Mouse (Mus musculus): ENCODE data around the gene Arhgap32. TPM values are rescaled to one million over a fixed set of nuclear protein-coding genes. Genes with fewer than 3 reads are reported as not detected.

The Arhgap32 gene
- total RNA-seq, 2 experiments from 2014 or later: 0.24 to 0.38 TPM

DNA sequence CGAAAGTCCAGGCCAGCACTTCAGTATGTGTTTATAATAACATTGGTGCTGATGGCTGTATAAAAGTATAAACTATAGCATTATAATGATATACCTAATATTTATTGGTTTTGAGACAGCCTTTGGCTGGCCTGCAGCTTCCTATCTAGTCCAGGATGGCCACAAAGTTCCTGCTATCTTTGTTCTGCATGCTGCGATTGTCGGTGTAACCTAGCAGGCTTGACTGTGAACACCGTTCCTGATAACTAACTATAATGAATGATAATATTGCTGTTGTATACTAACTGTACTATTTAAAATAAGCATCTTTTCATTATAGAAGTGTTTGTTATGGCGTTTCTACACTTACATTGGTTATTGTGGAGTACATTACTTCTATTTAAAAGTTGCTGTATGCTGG is 124.5 kb downstream of the Arhgap32 start:
- peak; percentile 76 for ATAC-seq (replicated peaks; ENCODE audit: low FRiP score, low TSS enrichment, poor library complexity, severe bottlenecking)

DNA sequence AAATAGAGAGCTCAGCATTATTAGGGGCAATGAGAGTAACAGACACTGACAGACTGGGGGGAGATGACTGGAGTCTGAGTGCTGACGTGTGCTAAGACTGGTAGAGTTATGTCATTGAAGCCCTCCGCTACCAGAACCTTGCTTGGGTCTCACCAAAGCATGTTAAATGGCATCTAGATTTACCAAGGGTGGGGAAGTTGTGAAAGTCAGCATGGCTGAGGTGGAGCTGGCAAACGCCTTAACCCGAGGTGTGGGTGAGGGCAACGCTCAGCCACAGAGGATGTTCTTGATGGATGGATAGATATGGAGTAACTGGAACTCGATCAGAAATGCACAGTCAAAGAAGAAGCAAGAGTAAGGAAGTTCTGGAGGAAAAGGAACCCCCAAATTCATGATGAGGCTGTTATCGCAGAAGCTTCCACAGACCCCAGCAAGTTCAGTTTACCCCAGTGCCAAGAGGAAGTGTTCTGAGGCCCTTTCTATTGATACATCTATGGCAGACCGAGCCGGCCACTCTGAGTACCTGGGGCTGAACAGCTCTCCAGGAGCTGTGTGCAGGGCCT is 125.8 kb downstream of the Arhgap32 start:
- no peak for ATAC-seq (replicated peaks; ENCODE audit: low FRiP score, low TSS enrichment, poor library complexity, severe bottlenecking)

DNA sequence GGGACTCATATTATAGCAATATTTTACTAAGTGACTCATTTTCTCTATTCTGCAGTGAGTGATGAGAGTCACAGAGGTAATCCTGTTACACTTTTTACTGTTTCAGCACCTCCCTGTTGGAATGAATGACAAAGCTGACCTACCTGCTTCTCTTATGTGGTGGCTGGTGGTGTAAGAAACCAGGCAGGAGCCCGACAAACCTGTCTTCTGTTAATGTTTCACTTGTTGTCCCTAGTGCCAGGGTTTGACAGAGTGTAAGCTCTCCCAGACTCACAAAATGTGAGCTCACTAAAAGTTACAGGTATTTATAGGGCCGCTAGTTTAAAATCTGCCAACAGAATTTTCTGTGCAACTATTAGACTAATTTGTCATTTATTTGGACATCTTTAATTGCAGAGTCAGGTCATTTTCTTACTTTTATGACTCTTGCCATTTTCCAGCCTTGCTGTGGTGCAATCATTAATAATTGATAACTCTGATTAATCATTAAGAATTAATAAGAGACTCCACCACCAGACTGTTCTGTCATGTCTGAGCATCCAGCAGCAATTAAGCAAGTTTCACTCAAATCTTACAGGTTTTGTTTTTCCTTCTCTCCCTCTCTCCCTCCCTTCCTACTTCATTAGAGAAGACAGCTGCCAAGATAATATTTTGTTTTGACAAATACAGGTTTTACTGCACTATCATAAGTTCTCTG is 127.1 kb downstream of the Arhgap32 start:
- no peak for ATAC-seq (replicated peaks; ENCODE audit: low FRiP score, low TSS enrichment, poor library complexity, severe bottlenecking)

DNA sequence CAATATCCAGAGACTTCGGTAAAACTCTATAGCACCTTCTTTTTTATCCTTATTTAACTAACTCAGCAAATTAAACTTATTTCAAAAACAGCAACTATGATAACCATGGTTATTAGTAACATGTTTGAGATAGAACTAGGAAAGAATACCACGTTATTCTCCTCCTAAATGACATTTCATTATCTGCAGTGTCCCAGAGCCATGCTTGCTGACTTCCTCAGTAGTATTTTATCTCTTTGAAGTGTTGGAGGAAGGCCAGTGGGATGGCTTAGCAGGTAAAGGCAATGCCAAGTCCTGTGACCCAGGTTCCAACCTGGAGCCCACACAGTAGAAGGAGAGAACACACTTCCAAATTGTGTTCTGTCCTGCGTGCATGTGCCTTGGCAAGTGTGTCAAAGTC is 129.3 kb downstream of the Arhgap32 start:
- ATAC-seq (replicated peaks; ENCODE audit: low FRiP score, low TSS enrichment, poor library complexity, severe bottlenecking): peak; percentile 31; the same call in 1 of the 2 replicates

DNA sequence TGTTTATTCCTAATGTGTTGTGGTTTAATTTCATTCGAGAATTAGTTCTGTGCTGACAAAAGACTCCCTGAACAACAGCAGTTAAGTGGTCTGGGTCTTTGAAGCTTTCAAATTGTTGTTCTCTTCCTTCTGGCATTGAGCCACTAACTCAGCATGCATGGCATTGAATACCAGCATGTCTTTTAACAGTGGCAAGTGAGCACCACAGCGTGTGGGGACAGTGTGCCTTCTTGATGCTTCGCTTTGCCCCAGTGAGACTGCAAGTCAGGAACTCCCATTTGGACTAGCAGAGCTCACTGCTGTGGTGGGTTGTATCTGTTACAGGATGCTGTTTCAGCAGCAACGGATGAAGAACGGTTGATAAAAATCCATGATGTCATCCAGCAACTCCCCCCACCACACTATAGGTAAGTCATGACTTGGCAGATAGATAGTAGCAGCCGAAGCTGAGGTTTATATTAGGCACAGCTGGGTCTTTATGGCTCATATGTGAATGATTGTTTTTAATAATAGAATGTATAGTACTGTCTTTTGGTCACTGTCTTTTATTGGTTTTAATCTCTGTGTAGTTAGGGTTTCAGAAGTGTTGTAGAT is 130.3 kb downstream of the Arhgap32 start:
- peak; percentile 42; the same call in 1 of the 2 replicates for ATAC-seq (replicated peaks; ENCODE audit: low FRiP score, low TSS enrichment, poor library complexity, severe bottlenecking)

DNA sequence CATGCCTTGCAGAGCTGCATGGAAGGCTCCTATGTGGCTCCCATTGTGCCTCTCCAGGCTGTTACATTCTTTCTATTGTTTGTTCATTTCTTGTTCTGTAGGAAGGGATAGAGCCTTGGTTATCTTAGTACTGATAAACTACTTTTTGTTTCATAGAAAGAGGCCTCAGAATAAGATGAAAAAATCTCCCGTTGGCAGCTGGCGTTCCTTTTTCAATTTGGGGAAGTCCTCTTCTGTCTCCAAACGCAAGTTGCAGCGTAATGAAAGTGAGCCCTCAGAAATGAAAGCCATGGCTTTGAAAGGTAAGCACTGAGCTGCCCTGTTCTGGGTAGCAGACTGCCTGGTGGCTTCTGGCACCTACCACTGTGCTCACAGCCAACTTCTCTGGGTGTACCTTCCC is 134.6 kb downstream of the Arhgap32 start:
- ATAC-seq (replicated peaks; ENCODE audit: low FRiP score, low TSS enrichment, poor library complexity, severe bottlenecking): 0 out of 2 replicates have a peak, but pooled peaks have one; percentile 22

DNA sequence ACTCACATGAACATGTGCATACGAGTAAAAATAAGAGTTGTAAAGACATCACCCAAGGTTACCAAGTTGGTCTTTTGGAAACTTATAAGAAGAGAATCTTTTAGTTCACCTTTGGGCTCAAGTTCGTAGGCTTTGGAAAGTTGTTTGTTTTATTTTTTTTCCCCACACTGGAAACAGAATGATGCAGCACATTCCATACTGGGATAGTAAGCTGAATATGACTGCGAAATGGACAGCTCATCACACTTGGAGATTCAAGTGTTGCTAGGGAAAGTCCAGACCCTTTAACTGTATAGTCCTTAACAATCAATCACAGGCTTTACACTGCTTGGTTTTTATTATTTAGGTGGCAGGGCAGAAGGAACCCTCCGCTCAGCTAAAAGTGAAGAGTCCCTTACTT is 137.8 kb downstream of the Arhgap32 start:
- no peak for ATAC-seq (replicated peaks; ENCODE audit: low FRiP score, low TSS enrichment, poor library complexity, severe bottlenecking)

DNA sequence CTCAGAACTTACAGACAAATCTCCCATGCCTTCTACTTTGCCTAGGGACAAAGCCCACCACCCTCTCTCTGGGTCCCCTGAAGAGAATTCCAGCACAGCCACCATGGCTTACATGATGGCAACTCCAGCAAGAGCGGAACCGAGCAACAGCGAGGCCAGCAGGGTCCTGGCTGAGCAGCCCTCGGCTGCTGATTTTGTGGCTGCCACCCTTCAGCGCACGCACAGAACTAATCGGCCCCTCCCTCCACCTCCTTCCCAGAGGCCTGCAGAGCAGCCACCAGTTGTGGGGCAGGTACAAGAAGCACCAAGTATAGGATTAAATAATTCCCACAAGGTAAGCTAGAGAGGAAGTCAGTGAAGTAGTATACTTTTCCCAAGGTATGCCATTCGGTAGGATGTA is 141.4 kb downstream of the Arhgap32 start:
- ATAC-seq (replicated peaks; ENCODE audit: low FRiP score, low TSS enrichment, poor library complexity, severe bottlenecking): no peak

DNA sequence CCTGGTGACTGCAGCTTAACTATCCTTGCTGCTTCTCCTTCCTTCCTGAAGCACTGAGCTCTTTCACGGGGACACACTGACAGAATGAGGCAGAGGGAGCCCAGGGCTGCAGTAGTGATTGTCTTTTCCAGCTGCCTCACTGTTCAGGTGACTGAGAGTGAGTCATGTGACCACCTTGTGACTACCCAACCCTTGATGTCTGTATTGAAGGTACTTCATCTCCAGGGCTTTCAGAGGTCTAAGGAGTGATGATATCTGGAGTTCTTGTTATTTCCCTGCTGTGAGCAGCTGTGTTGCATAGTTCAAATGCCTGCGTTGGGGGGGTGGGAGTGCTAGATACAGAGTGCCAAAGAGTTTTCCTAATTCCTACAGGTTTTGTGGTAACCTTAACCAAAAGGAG is 141.9 kb downstream of the Arhgap32 start:
- no peak for ATAC-seq (replicated peaks; ENCODE audit: low FRiP score, low TSS enrichment, poor library complexity, severe bottlenecking)

DNA sequence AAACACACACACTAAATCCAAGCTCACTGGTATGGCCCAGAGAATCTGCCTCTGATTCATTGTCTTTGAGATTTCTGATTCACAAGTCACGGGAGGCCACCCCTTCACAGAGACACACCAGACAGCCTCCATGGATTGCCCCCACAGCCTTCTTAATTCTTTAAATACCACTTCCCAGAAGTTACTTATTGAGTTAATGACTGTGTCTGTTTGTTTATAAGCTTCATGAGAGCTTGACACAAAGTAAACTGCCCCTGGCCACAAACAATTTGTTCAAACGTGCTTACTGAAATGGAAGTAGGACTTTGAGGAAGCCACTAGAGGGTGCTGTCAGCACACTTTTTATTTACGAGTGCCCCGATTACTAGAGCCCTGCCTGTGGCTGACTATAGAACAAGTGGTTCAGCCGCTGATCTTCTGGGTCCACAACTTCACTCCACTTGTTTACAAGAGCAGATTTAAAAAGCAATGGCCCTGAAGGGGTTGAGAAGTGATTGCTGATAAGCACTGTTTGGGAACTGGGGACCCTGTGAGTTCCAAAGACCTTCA is 156.0 kb downstream of the Arhgap32 start:
- ATAC-seq (replicated peaks; ENCODE audit: low FRiP score, low TSS enrichment, poor library complexity, severe bottlenecking): peak; percentile 81

DNA sequence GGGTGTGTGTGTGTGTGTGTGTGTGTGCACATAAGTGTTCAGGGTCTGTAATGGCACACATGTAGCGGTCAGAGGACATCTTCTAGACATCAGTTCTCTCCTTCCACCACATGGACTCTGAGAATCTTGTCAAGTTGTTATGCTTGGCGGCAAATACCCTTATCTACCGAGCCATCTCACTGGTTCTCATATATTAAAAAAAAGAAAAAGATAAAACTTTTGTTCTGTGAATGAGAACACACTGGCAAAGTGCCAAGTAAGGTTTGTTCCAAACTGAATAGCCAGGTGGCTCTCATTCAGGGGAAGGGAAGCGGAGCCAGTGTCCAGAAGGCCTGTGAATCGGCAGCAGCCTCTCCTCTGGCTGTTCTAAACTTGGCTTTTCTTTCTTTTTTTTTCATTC is 162.1 kb downstream of the Arhgap32 start:
- ATAC-seq (replicated peaks; ENCODE audit: low FRiP score, low TSS enrichment, poor library complexity, severe bottlenecking): no peak

DNA sequence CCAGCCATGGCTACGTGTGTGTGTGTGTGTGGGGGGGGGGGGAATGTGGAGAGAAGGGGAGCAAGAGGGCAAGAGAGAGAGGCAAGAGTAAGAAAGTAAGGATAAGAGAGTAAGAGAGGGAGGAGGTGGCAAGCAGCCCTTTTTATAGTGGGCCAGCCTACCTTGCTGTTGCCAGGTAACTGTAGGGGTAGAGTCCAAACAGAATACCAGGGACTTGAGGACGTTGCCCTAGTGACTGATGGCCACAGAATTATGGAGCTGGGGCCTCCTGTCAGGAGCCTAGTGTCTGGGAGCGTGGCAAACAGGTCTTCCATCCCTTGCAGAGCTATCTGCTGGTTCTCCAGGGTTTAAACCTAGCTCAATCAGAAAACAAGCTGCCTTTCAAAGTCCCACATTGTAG is 163.9 kb downstream of the Arhgap32 start:
- 0 out of 2 replicates have a peak, but pooled peaks have one; percentile 20 for ATAC-seq (replicated peaks; ENCODE audit: low FRiP score, low TSS enrichment, poor library complexity, severe bottlenecking)

DNA sequence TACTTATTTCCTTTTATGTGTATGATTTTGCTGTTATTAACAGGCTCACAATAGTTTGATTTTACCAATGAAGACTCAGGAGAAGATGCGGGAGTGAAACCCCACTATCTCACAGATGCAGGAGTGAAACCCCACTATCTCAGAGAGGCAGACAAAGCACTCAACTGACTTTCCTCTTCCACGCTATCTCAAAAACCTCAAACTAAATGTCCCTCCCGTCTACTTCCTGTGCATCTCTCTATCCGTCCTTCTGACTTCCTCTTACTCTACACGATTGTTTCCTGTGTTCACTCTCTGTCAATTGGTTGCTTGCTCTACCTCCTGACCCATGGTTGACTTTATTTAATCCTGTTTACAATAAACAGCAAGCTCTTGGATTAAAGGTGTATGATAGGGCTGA is 164.5 kb downstream of the Arhgap32 start:
- peak; percentile 92 for ATAC-seq (replicated peaks; ENCODE audit: low FRiP score, low TSS enrichment, poor library complexity, severe bottlenecking)

DNA sequence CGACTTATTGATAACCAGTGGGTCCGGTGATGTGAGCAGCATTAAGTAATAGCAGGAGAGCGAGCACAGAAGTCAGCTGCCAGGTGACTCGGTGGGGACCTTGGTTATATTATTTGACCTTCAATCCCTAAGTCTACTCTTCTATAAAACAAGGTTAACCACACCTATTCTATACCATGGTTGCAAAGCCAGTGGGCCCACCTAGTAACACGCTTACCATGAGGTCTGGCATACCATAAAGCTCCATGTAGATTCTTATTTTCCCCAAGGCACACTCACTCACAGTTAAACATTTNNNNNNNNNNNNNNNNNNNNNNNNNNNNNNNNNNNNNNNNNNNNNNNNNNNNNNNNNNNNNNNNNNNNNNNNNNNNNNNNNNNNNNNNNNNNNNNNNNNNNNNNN is 167.7 kb downstream of the Arhgap32 start:
- no peak for ATAC-seq (replicated peaks; ENCODE audit: low FRiP score, low TSS enrichment, poor library complexity, severe bottlenecking)

DNA sequence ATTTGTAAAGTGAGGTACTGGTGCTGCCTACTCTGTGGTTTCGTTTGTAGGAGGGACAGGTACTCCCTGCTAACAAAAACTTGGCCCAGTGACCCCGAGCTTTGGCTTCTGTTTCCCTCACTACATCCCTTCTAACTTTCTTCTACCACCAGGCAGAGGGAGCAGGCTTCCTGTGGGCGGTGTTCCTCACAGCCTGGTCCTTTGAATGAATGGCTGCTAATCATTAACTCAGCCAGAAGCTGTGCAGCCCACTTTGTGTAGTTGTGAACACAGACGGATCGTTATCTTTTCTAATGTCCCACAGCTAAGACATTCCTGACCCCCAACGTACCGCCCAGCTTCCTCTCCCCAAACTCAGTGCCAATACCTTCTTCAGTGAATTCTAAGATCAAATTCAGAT is 175.7 kb downstream of the Arhgap32 start:
- no peak for ATAC-seq (replicated peaks; ENCODE audit: low FRiP score, low TSS enrichment, poor library complexity, severe bottlenecking)

DNA sequence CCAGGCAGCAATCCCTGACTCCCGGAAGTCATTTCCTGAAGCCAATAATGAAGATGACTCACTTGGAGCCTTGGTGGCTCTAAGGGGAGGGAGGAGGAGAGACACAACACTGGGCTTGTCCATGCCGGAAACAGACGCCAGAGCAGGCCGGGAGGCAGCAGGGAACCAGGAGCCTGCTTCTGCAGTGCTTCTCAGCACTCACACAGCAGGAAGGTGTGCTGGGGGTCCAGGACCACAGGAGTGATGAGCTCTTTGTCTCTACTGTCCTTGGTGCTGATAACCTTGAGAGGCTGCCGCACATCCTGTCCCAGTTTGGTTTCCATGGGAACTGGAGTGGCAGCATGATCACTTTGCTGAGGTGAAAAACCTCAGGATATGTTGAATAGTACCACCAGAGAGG is 176.8 kb downstream of the Arhgap32 start:
- ATAC-seq (replicated peaks; ENCODE audit: low FRiP score, low TSS enrichment, poor library complexity, severe bottlenecking): 0 out of 2 replicates have a peak, but pooled peaks have one; percentile 12

DNA sequence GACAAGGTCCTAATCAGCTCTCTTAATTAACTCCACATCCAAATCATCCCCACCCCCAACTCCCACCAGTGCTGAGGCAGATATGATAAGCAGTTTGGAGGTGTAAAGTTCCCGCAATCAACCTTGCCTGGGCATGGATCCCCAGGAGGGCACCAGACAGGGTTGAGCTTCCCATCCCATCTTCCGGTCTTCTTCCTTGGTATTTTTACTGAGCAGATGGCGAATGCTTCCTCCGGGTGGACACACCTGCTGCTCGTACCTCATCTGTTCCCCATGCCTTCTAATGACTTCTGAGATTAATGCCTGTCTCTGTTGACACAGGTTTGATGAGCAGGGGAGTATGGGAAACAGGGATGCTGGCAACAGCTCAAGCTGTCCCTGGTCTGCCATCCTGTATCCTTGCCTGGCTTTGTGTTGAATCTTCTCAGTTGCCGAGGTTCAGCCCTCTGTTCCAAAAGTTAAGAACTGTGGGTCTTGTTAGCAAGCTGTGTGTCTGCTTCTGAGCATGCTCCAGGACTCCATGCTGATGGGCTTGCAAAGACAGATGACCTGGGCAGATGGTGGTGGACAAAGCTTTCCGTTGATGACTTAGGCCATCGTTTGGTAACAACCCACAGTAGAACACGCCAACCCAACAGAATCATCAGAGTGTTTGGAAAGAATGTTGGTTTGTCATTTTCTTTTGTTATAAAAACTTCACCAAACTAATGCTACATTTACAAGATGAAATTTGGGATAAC is 179.3 kb downstream of the Arhgap32 start:
- ATAC-seq (replicated peaks; ENCODE audit: low FRiP score, low TSS enrichment, poor library complexity, severe bottlenecking): no peak

DNA sequence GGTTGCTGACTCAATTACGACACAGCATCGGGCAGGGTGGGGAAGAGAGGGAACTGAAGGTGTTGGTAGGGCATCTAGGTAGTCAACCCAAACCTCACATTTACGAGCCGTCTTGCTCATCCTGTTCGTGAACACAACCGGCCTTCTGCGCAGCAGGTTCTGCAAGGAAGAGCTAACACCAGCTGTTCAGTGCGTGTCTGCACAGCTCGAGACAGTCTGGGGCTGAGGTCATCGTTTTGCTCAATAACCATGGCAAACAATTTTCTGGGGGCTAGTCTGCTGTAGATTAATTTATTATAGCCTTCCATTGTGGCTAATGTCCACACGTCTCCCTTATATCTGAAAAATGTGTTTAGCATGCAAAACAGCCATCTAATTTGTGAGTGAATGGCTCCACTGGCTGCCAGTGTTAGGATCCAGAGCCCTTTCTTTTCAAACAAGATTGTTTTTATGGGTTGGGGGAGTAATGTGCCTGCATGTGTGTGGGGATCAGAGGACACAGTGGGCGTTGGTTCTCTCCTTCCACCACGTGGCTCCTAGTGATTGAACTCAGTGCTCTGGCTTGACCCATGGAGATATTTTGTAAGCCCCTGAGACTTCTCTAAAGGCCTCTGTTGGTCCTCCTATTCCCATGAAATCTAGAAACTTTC is 186.7 kb downstream of the Arhgap32 start:
- ATAC-seq (replicated peaks; ENCODE audit: low FRiP score, low TSS enrichment, poor library complexity, severe bottlenecking): no peak

DNA sequence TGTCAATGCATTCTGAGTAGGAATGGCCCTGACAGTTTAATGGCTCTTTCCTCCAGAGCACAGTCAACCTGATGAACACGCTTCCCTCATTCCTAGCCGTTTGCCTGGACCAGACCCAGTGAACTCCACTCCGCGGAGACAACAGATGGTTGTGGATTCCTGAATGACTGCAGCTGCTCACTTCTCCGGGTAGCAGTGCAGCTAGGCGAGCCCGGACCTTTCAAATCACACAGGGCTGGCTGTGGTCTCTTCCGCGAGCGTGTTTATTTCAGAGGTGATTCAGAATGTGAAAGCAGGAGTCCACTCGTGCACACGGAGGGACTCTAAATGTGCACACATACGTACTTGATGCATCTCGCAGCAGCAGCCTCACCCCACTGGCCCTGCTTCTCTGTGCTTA is 195.8 kb downstream of the Arhgap32 start:
- ATAC-seq (replicated peaks; ENCODE audit: low FRiP score, low TSS enrichment, poor library complexity, severe bottlenecking): no peak

DNA sequence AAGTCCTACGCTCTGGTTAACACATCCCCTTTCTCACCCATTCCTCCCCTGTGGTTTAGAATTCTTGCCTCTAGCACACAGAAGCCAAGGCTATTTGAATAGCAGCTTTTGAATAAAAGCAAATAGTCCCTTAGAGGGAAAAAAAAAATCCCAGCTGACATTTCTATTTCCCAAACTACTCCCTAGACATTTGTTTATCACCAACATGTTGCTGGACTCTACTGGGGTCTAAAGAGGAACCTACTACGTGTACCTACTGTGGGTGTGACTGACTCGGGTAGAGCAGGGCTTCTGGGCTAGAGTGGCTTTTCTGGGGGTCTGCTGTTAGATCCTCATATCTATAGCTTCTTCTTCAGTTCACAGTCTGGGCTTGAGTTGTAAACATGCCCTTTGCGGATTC is 196.3 kb downstream of the Arhgap32 start:
- ATAC-seq (replicated peaks; ENCODE audit: low FRiP score, low TSS enrichment, poor library complexity, severe bottlenecking): no peak
